Mouse (Mus musculus): ENCODE measurements around the gene 1700001O22Rik.

DNA sequence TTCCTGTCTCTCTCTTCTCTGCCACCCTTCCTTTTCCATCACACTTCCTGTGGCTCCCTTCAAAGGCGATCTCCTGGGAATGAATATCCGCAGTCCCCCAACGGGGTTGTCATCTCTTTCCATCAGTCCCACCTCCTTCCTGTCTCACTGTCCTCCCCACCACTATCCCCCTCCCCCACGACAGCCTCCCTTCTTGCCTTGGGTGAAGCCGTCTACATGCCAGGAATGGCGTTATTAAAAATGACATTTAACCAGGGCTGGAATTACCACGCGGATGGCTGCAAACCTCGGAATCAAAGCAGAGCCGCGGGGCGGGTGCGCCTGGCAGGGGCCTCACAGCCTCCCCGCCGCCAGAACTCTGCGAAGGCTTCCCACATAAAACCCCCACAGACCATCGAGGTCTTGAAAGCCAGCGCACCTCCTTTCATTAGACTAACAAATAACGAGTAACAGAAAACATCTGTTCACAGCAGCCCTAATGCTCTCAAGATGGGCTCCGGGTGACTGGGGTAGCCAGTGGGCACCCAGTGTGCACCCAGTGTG lies 49.4 kb upstream of the 1700001O22Rik start:
- TF ChIP-seq CTCF (IDR thresholded peaks at IDR 0.05; ENCODE audit: borderline replicate concordance, extremely low read depth, insufficient read depth, insufficient read length) (no peak), POLR2A (IDR thresholded peaks at IDR 0.05; ENCODE audit: borderline replicate concordance, extremely low read depth, insufficient read depth, insufficient read length, poor library complexity, severe bottlenecking) (no peak)
